Mouse (Mus musculus) frontal cortex, adult 2 months (tissue): Measurements from ENCODE around the gene Fam57a. TPM values are rescaled to one million over a fixed set of nuclear protein-coding genes. Genes with fewer than 3 reads are reported as not detected.

ENCODE experiments used
- DNase-seq, 2 experiments: peaks; one replicate each; pipeline ENCODE4 v3.0.0; 2022; ENCODE audit warnings: low spot score in 1 of 2; ENCODE audit errors: extremely low spot score in 1 of 2
- polyA plus RNA-seq: library from polyadenylated mRNA; depleted of rRNA; stranded (reverse); fragments of >200 nt; gene quantifications from 2 replicates; pipeline ENCODE4 v1.2.3, GENCODE M21; 2012; rRNA removed

Fam57a gene
- polyA plus RNA-seq, 1 experiment: 26.1 TPM

DNA sequence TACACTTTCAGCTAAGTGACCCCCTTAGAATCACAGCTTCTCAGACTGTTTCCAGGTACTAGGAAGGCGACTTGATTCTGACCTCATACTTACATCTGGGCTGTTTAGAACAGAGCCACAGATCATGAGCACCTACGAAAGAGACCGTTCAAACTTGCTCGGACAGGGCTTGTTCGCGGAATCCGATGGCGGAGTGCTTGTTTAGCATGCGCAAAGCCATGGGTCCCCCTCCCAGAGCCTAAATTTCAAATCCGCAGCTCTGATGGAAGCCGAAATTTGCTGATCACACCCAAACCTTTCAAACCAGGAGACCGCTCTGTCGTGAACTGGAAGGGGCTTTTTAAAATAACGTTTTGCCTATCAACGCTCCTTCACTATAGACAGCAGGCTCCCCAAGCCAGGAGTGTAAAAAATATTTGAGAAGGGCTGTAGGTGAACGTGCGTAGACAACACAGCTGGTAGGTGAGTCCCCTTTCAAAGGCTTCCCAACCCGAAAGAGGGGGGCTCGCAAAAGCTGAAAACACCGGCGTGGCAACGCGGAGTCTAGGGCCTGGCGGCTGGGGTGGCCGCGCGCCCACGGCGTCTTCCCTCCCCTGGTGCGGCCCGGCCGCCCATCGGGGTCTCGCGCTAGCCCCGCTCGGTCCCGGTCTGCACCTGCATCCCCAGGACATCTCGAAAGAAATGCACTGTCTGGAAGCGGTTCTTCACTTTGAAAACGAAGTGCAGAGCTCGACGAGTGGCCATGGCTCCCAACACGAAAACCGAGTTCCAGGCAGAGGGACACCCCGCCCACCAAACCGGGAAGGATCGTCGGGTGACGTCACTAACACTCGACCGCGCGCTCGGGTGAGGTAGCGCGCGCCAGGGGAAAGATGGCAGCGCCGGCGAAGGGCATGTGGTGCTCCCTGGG lies 63.7 kb downstream of the Fam57a start, which contains the start of the genes Mrm3 and Glod4:
Mrm3 (plus strand) TSS at position 815 of the 910 bp plus-strand sequence.
Glod4 (minus strand) TSS at position 825 of the 910 bp plus-strand sequence.
- DNase-seq: peak; percentile 84 to 95

DNA sequence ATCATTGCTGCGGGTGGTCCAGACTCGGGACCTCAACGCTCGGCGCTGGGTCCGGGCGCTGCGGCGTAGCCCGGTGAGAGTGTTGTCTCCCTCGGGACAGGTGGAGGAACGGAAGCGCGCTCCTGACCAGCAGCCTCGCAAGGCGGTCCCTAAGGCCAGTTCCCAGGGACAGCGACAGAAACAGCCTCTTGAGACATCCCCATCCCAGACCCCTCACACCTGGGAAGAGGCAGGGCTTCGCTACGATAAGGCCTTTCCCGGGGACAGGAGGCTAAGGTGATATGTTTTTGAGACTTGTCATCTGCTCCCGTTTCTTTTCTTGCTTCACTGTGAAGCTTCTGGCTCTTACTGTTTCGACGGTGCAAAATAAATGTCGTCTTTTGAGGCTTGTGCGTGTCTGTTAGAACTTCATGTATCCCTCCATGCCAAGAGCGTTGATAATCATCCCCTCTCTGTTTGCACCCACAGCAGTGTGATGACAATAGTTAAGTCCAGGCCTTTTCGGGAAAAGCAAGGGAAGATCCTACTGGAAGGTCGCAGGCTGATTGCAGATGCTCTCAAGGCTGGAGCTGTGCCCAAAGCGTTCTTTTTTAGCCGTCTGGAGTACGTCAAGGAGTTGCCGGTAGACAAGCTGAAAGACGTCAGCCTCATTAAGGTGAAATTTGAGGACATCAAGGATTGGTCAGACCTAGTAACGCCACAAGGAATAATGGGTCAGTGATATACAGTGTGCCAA lies 64.5 kb downstream of the Fam57a start:
- no peak for DNase-seq

DNA sequence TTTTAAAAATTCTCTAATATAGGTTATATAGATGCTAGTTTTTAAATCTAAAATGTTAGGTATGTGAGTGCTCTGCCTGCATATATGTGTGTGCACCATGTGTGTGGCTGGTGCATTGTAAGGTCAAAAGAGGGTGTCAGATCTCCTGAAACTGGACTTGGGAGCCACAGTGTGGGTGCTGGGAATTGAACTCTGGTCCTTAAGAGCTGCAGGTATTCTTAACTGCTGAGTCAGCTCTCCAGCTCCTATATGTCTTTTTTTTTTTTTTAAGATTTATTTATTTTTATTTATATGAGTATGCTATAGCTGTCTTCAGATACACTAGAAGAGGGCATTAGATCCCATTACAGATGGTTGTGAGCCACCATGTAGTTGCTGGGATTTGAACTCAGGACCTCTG lies 67.0 kb downstream of the Fam57a start:
- DNase-seq: no peak

DNA sequence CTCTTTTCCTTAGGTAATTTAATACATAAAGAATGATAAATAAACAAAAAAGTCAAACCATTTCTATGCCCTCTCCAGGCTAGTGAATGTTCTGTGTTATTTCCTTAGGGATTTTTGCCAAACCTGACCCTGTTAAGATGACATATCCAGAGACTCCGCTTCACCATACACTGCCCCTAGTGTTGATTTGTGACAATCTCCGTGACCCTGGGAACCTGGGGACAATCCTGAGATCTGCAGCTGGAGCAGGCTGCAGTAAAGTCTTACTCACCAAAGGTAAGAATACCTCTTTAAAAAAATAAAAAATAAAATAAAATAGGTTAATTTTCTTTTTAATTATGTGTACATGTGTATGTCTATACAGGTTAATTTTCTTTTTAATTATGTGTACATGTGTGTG lies 67.8 kb downstream of the Fam57a start:
- no peak for DNase-seq

DNA sequence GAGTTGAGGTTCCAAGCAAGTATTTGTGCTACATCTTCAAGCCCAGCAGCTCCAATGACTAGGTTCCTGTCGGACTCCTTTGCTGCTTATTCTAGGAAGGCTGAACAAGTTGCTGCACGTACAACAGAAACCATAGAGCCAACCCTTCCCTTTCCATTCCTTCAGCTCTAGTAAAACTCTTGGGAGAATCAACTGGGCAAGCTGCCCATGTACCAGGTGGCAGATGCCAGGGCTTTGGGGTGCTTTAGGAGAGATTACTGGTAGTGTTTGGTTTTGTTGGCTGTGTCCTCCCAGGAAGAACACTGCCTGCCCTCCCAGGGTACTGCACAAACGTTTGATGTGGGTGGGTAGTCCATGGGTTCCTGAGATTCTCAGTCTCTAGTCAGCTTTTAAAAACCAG lies 72.6 kb downstream of the Fam57a start:
- no peak for DNase-seq

DNA sequence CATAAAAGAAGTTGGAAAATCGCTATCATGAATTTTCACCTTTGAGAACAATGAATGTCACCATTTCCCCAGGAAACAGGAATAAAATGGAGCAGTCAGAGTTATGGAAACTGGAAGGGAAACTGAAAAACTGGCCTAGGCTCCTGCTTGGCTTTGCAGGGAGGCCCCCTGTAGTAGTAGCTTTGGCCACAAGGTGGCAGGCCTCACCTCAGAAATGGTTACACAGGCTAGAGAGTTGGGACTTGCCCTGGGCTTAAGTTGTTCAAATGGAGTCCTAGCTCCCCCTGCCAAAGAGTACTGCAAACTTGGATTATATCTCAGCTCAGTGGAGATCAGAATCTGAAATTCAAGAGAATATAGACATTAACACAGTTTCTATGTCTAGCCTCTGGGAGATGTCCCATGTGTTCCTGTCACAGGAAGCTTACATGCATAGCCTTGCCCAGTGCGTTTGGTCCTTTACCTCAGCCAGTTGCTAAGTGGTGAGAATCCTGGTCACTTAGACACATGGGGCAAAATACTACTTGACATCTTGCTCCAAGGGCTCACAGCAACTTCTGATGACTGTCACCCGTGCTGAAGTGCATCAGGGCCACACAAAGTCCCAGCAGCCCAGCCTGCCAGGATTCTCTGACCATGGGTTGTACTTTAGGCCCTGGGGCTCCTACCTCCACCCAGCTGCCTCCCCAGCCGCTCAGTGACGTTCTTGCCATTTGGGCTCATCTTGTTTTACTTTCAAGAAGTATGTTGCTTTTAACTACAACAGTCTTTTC lies 73.9 kb downstream of the Fam57a start:
- DNase-seq: peak; percentile 55 to 93

DNA sequence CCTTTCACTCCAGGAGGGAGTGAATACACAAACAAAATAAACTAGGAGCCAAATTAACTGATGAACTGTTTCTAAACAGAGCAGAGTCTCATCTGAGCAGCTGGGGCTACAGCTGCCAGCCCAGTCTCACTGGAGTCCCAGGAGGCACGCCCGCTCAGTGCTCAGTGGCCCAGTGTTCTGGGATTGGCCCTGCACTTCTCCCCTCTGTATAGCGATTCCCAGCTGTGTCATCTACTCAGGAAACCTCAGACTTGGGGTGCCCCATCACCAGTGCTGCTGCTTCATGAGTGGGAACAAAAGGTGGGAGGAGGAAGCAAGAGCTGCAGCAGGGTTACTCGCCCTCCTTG lies 74.4 kb downstream of the Fam57a start:
- DNase-seq: no peak

DNA sequence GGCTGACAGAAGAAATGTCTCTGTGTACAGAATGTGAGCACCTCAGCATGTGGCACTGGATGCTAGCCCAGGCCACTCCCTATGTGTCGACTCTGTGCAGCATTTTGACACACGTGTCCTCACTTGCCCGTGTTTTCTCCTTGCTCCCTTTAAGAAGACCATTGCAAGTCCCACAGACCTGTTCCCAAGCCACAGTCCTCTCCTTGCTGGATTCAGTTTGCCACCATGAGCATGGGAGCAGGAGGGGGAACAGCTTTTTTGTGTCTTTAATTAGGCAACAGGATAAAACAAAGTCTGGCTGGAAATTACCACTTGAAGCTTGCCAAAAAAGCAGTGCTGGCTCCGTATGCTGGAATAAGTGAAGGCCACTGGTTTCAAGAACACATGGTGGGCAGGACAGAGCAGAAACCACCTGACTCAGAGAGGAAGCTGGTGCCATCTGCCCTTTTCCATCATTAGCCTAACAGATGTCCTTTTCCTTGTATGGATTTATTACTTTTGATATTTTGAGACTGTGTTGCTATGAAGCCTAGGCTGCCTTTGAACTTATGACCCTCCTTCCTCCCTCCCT lies 76.0 kb downstream of the Fam57a start:
- DNase-seq: peak in 1 of 2 experiments; percentile 20

DNA sequence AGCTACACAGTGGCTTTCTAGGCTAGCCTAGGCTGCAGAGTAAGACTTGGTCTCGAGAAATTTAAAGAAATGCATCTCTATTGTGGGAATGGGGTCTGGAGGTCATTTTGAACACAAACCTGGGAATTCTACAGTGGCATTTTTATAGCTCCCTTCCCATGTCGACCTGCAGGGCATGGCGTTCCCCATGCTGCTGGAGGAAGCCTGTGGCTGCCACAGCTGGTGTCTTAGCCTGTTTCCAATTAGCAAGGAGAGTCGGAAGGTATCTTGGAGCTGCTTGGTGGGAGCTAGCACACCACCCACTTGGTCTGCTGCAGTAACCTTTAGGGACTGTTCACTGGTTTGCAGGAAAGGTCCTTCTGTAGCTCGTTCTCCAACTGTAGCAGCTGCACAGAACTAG lies 76.7 kb downstream of the Fam57a start:
- no peak for DNase-seq

DNA sequence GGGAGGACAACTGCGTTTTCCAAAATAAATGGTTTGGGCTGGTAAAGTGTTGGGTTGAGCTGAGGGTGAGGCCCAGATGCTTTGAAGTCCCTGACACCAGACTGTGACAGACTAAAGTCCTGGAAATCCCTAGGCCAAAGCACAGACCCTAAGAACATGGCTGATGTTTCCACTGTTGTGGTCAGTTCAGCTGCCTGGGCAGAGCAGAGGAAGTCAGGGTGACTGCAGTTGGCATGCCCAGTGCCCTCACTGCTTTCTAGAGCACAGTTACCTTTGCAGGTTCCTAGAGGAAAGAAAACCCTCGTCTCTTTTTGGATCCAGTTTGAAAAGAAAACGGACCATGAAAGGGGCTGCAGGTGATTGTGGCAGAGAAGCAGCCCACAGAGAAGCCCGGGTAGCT lies 77.9 kb downstream of the Fam57a start:
- no peak for DNase-seq

DNA sequence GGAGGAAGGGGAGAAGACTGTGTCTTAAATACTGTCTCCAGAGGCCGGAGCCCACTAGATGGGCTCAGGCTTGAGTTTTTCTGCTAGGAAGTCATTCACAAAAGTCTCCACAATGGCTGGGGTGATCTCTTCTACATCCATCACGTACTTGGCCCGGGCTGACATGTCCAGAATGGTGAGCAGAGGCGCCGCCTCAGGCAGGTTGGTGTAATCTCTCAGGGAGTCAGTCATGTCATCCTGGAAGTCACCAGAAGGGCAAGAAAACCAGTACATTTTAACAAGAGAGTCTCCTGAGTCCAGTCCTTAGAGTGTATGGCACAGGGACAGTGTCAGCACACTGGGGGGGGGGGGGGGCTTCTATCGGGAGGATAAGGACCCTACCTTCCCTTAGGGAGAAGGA lies 79.0 kb downstream of the Fam57a start:
- DNase-seq: no peak

DNA sequence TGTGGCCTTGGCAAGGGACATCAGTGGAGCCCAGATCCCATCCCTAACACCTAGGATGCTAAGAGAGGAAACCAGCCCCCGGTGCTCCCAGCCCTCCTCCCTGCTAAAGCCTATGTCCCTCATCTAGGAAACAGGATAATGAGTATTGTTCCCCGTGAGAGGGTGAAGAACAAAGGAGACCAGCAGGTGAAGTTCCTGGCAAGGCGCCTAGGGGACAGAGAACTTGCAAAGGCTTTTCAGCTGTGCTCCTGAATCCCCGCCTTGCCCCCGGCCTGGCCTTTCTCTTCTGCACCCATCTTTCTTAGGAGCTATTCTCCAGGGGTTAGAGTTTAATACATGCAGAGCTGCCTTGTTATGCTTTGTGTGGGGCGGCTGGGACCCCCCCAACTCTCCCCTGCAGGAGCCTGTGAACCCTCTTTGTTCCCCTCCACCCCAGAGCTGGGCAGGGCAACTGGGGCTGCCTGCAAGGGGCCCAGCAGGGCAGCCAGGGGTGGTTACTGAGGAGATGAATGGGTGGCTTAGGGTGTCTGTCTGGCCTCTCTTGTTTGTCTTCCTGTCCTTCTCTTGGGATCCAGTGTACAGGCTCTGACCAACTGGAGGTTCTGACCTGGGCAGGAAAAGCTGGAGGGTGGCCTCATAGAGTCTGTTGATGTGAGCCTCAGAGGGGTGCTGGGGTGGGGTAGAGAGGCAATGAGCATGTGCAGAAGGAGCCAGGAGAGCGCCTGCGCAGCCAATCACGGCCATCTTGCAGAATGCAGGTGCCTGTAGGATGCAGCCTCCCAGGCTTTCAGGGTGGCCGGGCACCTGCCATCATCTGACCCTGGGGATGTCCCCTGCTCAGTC lies 81.0 kb downstream of the Fam57a start:
- DNase-seq: no peak

DNA sequence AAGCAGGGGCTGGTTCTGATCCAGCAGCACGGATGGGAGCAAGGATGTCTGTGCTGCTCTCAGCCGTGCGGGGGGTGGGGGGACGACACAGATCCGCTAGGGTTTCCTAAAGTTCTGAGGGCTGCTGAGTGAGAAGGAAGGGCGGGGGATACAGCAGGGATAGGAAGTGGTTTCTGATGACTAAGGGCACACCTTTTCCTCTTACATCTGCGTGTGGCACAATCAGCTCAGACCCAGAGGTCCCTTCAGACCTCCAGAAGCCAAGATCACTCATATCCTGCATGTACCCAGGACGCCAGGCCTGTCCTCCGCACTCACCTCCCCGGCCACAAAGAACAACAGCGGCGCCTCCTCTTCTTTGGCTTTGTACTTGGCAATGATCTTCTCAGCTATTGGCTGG lies 81.8 kb downstream of the Fam57a start:
- no peak for DNase-seq

DNA sequence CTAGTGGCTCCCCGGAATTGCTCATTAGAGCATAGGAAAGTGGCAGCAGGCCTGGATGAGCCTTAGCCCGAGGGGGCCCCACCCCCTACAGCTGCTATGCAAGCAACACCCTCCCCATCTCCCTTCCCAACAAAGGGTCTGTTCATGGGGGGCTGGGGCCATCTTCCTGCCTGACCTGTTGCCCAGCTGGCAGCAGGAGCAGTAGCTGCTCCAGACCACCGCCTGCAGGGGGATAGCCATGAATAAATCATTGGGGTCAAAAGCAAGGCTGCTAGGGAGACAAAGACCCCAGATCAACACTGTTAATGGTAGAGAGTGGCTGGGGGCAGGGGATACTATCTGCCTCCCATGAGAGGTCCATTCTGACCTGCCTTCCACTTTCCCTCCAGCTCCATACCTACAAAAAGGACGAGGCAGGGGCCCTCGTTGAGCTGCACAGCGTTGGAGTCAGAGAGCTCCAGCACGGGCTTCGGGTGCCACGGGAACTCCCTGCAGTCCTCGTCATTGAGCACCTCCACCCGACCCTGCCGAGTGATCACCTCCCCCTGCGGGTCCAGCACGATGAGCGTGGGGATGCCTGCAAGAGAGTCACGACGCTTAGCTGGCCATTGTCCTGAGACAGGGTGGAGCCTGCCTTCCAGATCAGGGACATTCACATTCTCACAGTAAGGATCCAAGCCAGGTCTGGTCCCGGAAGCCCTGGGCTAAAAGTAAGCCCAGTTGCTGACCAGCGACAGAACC lies 83.3 kb downstream of the Fam57a start:
- DNase-seq: no peak

Other genes starting within 250 kb of the Fam57a start
- 0.84 and 1.1 TPM in 2 replicates for gene Rph3al, start 241.2 kb upstream of the Fam57a start, polyA plus RNA-seq
- 8.4 and 9.1 TPM in 2 replicates for gene 1700016K19Rik, start 179.8 kb upstream of the Fam57a start, polyA plus RNA-seq
- 8.4 and 10.6 TPM in 2 replicates for gene Rflnb, start 151.9 kb upstream of the Fam57a start, polyA plus RNA-seq
- 53.3 and 54.6 TPM in 2 replicates for gene Vps53, start within 50 bp of the Fam57a start, polyA plus RNA-seq
- 1.4 and 1.5 TPM in 2 replicates for gene Dbil5, start 37.9 kb downstream of the Fam57a start, polyA plus RNA-seq
- gene Gemin4, start 38.0 kb downstream of the Fam57a start, polyA plus RNA-seq: 5.3 and 8.0 TPM in 2 replicates
- 14.5 and 16.7 TPM in 2 replicates for gene Mrm3, start 64.0 kb downstream of the Fam57a start, polyA plus RNA-seq
- gene Glod4, start 64.1 kb downstream of the Fam57a start, polyA plus RNA-seq: 48.6 and 53.1 TPM in 2 replicates
- 9.2 and 9.8 TPM in 2 replicates for gene Nxn, start 219.5 kb downstream of the Fam57a start, polyA plus RNA-seq
- gene Timm22, start 227.3 kb downstream of the Fam57a start, polyA plus RNA-seq: 20.9 and 31.4 TPM in 2 replicates